Mouse (Mus musculus) adrenal gland, postnatal 10 days (tissue): ENCODE measurements around the gene Sap30l. TPM values are rescaled to one million over a fixed set of nuclear protein-coding genes. Genes with fewer than 3 reads are reported as not detected.

ENCODE experiments used
- total RNA-seq, 2 experiments: library from RNA; stranded (reverse); gene quantifications; 2 replicates each; pipeline ENCODE4 v1.2.3; 2021

The Sap30l gene
- total RNA-seq, 2 experiments from 2014 or later = 36.4 to 36.6 TPM

Other genes with a start within 250 kb of the Sap30l start
- 10 to 100 TPM; 31.7 to 33.5 TPM for gene Galnt10, start 156.2 kb upstream of the Sap30l start, total RNA-seq
- gene Hand1, start 31.2 kb downstream of the Sap30l start, total RNA-seq = 10 to 100 TPM; 10.2 to 17.2 TPM
- gene Larp1, start 207.4 kb downstream of the Sap30l start, total RNA-seq = 10 to 100 TPM; 78.6 to 85.0 TPM